Mouse (Mus musculus): ENCODE results near the gene Hoxc9. TPM values are rescaled to one million over a fixed set of nuclear protein-coding genes. Genes with fewer than 3 reads are reported as not detected.
A peak's percentile ranks its signal among the peaks of the same experiment; 100 is the strongest.

Gene Hoxc9
- polyA plus RNA-seq, 1 experiment from 2014 or later, result not detected

DNA sequence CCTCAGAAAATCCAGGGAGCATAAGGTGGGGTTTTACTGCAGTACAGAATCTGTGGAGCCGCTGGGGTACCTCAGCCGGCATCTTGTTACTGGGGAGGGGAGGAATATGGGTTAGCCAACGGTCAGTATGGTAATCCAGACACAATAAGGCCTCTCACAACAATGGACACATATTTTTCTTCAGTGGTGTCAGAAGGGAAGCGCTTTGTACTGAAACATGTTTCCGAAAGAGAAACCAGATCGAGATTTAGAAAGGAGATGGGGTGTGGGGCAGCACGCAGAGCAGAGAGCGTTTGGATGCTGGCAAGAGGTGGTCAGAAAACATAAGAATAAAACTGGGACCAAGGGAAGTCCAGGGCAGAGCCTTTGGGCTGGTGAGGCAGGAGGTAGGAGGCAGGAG is 53.9 kb downstream of the Hoxc9 start:
- no peak overlapping the region for H3K9ac ChIP-seq (ENCODE audit: low read length)
- 0 out of 2 replicates have a peak overlapping the region, but pooled peaks have one; percentile 5 for H3K4me2 ChIP-seq (replicated peaks; ENCODE audit: low read depth)
- no peaks in the 10 kb centered on the region for H3K27me3 ChIP-seq (ENCODE audit: control insufficient read depth, insufficient read depth, low read length)
- ATAC-seq (ENCODE audit: low FRiP score, low TSS enrichment), result no peak
- no peaks in the 10 kb centered on the region for H3K4me1 ChIP-seq (replicated peaks; ENCODE audit: control insufficient read depth, insufficient read depth)
- no peak overlapping the region for H3K27ac ChIP-seq (replicated peaks)
- H3K9me3 ChIP-seq (ENCODE audit: control insufficient read depth, low read length), result no peaks in the 10 kb centered on the region
- H3K4me3 ChIP-seq (ENCODE audit: low read depth, low read length), result no peak overlapping the region
- WGBS, result 45% methylated on average over 8 of the region's 8 CpGs
- no peaks in the 10 kb centered on the region for H3K36me3 ChIP-seq (ENCODE audit: control insufficient read depth, insufficient read depth, low read length)
- DNase-seq (ENCODE audit: low spot score), result no peak
- TF ChIP-seq CTCF (IDR thresholded peaks at IDR 0.05; ENCODE audit: low read depth) (no peak), EP300 (optimal IDR thresholded peaks at IDR 0.05) (no peak)

DNA sequence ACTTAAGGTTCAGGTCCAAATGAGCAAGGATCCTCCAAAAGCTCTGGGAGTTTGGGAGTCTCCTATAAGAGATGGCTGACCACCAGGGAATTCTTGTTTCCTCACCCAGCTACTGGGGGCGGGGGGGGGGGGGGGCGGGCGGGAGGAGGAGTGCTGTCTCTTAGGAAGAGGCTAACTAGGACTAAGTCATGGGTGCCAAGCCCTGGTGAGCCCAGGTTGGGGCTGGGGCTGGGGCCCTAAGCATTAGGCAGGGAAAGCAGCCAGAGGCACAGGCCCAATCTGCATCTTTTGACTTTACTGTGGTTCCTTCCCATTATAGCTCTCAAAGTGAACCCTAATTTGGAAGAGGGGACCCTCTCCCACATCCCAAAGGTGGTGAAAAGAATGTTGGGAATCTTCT is 55.9 kb downstream of the Hoxc9 start:
- Histone ChIP-seq H3K9me3 (ENCODE audit: control insufficient read depth, low read length) (no peaks in the 10 kb centered on the region), H3K4me3 (ENCODE audit: low read depth, low read length) (no peak overlapping the region), H3K27ac (replicated peaks) (peak overlapping the region; percentile 49; the same call in 1 of the 2 replicates), H3K36me3 (ENCODE audit: control insufficient read depth, insufficient read depth, low read length) (no peaks in the 10 kb centered on the region), H3K27me3 (ENCODE audit: control insufficient read depth, insufficient read depth, low read length) (no peaks in the 10 kb centered on the region), H3K9ac (ENCODE audit: low read length) (no peak overlapping the region), H3K4me1 (replicated peaks; ENCODE audit: control insufficient read depth, insufficient read depth) (no peaks in the 10 kb centered on the region), H3K4me2 (replicated peaks; ENCODE audit: low read depth) (no peak overlapping the region)
- ATAC-seq (ENCODE audit: low FRiP score, low TSS enrichment) (no peak), DNase-seq (ENCODE audit: low spot score) (no peak)
- TF ChIP-seq CTCF (IDR thresholded peaks at IDR 0.05; ENCODE audit: low read depth), result no peak
- TF ChIP-seq EP300 (optimal IDR thresholded peaks at IDR 0.05), result no peak
- no CpG with 5 or more reads among the region's 3 CpGs for WGBS

DNA sequence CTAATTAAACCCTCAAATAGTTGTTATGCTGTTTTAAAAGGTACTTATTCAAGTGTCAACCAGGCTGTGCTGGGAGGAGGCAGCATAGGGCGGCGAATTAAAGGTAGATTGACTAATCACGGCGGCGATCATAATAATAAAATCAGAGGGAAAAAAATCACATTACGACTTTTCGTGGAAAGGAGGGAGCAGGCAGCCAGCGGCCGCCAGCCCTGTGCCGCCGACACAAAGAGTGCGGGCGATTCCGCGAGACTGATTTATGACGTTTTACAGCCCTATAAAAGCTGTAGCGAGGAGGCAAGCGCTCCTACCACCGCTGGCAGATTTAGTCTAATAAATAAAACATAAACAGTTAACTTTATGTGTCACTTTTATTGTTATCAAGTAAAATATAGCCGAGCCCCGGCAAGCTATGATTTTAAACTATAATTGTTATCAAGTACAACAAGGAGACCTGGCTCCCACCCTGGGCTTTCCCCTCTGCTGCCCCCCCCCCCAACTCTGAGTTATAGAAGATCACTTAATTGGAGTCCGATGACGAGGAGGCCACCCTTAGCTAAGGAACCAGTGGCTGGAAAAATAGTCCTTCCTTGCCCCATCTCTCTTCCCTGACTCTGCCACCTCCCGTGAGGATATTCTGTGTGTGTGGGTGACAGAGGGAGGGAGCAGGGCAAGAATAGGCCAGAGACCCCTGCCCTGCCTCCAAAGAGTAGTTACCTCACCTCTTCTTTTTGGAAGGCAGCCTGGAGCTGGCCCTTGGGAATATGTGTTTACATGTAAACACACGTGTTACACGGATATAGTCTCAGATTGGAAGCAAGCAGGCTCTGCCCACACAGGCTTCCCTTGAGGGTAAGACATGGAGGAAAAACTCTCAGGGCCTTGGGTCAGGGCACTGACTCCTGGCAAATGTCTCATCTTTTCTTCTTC is 56.7 kb downstream of the Hoxc9 start:
- peak overlapping the region; percentile 49 for H3K27ac ChIP-seq (replicated peaks)
- no peak overlapping the region for H3K9ac ChIP-seq (ENCODE audit: low read length)
- no peak for ATAC-seq (ENCODE audit: low FRiP score, low TSS enrichment)
- no peak overlapping the region for H3K4me3 ChIP-seq (ENCODE audit: low read depth, low read length)
- TF ChIP-seq CTCF (IDR thresholded peaks at IDR 0.05; ENCODE audit: low read depth) (no peak), EP300 (optimal IDR thresholded peaks at IDR 0.05) (no peak)
- H3K27me3 ChIP-seq (ENCODE audit: control insufficient read depth, insufficient read depth, low read length), result no peaks in the 10 kb centered on the region
- no peak for DNase-seq (ENCODE audit: low spot score)
- H3K4me1 ChIP-seq (replicated peaks; ENCODE audit: control insufficient read depth, insufficient read depth), result no peaks in the 10 kb centered on the region
- 8% methylated on average over 26 of the region's 26 CpGs for WGBS
- H3K36me3 ChIP-seq (ENCODE audit: control insufficient read depth, insufficient read depth, low read length), result no peaks in the 10 kb centered on the region
- peak overlapping the region; percentile 37 for H3K4me2 ChIP-seq (replicated peaks; ENCODE audit: low read depth)
- H3K9me3 ChIP-seq (ENCODE audit: control insufficient read depth, low read length), result no peaks in the 10 kb centered on the region

GRCm38 (mm10) chr15:103034043-103034806 is 58.0 kb downstream of the Hoxc9 start:
- H3K4me2 ChIP-seq (replicated peaks; ENCODE audit: low read depth), result peak overlapping the region; percentile 68
- no peaks in the 10 kb centered on the region for H3K4me1 ChIP-seq (replicated peaks; ENCODE audit: control insufficient read depth, insufficient read depth)
- H3K4me3 ChIP-seq (ENCODE audit: low read depth, low read length), result peak overlapping the region; percentile 67
- DNase-seq (ENCODE audit: low spot score) (no peak), ATAC-seq (ENCODE audit: low FRiP score, low TSS enrichment) (peak; percentile 73)
- TF ChIP-seq EP300 (optimal IDR thresholded peaks at IDR 0.05) (no peak), CTCF (IDR thresholded peaks at IDR 0.05; ENCODE audit: low read depth) (no peak)
- no peaks in the 10 kb centered on the region for H3K9me3 ChIP-seq (ENCODE audit: control insufficient read depth, low read length)
- no peaks in the 10 kb centered on the region for H3K36me3 ChIP-seq (ENCODE audit: control insufficient read depth, insufficient read depth, low read length)
- peak overlapping the region; percentile 81 for H3K9ac ChIP-seq (ENCODE audit: low read length)
- peak overlapping the region; percentile 85 for H3K27ac ChIP-seq (replicated peaks)
- H3K27me3 ChIP-seq (ENCODE audit: control insufficient read depth, insufficient read depth, low read length), result no peaks in the 10 kb centered on the region
- 3% methylated on average over 24 of the region's 24 CpGs for WGBS

MicroRNA genes within 50 kb of the gene (microRNA counts, 519-probe panel; counts per million panel counts)
- microRNA mmu-miR-615-3p, result not detected
- not detected for microRNA mmu-miR-615-5p

Small RNA genes lying within 50 kb of the gene (microRNA-seq; reads per million reads assigned to microRNA genes)
- gene Mir196a-2 (1.6 reads per million), gene Mir615 (1,022 reads per million, percentile 73 among the genes with 10 or more reads in this experiment)

Other genes starting within 250 kb of the Hoxc9 start
- 0.05 TPM in 1 of 2 replicates, not detected in the other for gene Hoxc13, start 55.3 kb upstream of the Hoxc9 start, polyA plus RNA-seq (2015; fragmentation: Nextera tagmentation; extraction: Ambion mirVana)
- gene Hoxc12, start 39.7 kb upstream of the Hoxc9 start, polyA plus RNA-seq (2015; fragmentation: Nextera tagmentation; extraction: Ambion mirVana), result not detected in 2 replicates
- not detected in 2 replicates for gene Hoxc11, start 22.0 kb upstream of the Hoxc9 start, polyA plus RNA-seq (2015; fragmentation: Nextera tagmentation; extraction: Ambion mirVana)
- gene Hoxc10, start 9.6 kb upstream of the Hoxc9 start, polyA plus RNA-seq (2015; fragmentation: Nextera tagmentation; extraction: Ambion mirVana), result not detected in 2 replicates
- 18.0 and 18.2 TPM in 2 replicates for gene Hoxc5, start 9.0 kb upstream of the Hoxc9 start, polyA plus RNA-seq (2015; fragmentation: Nextera tagmentation; extraction: Ambion mirVana)
- gene Hoxc8, start 14.2 kb downstream of the Hoxc9 start, polyA plus RNA-seq (2015; fragmentation: Nextera tagmentation; extraction: Ambion mirVana), result 7.1 and 7.3 TPM in 2 replicates
- 3.3 and 4.9 TPM in 2 replicates for gene Hoxc6, start 21.8 kb downstream of the Hoxc9 start, polyA plus RNA-seq (2015; fragmentation: Nextera tagmentation; extraction: Ambion mirVana)
- 9.6 and 10.4 TPM in 2 replicates for gene Hoxc4, start 42.5 kb downstream of the Hoxc9 start, polyA plus RNA-seq (2015; fragmentation: Nextera tagmentation; extraction: Ambion mirVana)
- gene Smug1, start 190.7 kb downstream of the Hoxc9 start, polyA plus RNA-seq (2015; fragmentation: Nextera tagmentation; extraction: Ambion mirVana), result 10.6 and 11.2 TPM in 2 replicates

Data from stomach, postnatal 0 days (tissue).